In genomic region chr17:79177259-79177658, GRCm38 (mm10) we compare ENCODE assay signal across 14 mouse cellular contexts.
"Had no signal": no experiment of that assay in that cellular context is flagged by ENCODE, and none has a peak within 500 bp of the region (broad histone marks: within the 10 kb centered on the region; RNA-seq: fewer than 3 reads in every experiment).

No protein-coding gene starts in this region.

- H3K27me3 ChIP-seq: kidney, embryonic 15.5 days; limb, embryonic 12.5 days; liver, embryonic 13.5 days; lung, embryonic 15.5 days; midbrain, embryonic 15.5 days; neural tube, embryonic 12.5 days had no signal

- DNase-seq: kidney, postnatal 14 days; layer of hippocampus, adult 9-11 months; layer of hippocampus, postnatal 36 days; liver; liver, embryonic 13.5 days; liver, postnatal 0 days; right cerebral cortex, postnatal 4 days; spleen, adult 18-20 months; thymus, postnatal 14 days had no signal

- H3K4me2 ChIP-seq: kidney, embryonic 15.5 days; limb, embryonic 12.5 days; liver, embryonic 13.5 days; lung, embryonic 15.5 days; midbrain, embryonic 15.5 days; neural tube, embryonic 12.5 days had no signal

- H3K4me3 ChIP-seq: kidney, embryonic 15.5 days; limb, embryonic 12.5 days; liver, embryonic 13.5 days; lung, embryonic 15.5 days; midbrain, embryonic 15.5 days; neural tube, embryonic 12.5 days had no signal

- H3K36me3 ChIP-seq: kidney, embryonic 15.5 days; limb, embryonic 12.5 days; liver, embryonic 13.5 days; lung, embryonic 15.5 days; midbrain, embryonic 15.5 days; neural tube, embryonic 12.5 days had no signal

- H3K4me1 ChIP-seq: liver, embryonic 13.5 days; midbrain, embryonic 15.5 days; neural tube, embryonic 12.5 days had no signal

- H3K9me3 ChIP-seq: kidney, embryonic 15.5 days; limb, embryonic 12.5 days; liver, embryonic 13.5 days; lung, embryonic 15.5 days; midbrain, embryonic 15.5 days; neural tube, embryonic 12.5 days had no signal

- H3K27ac ChIP-seq: kidney, embryonic 15.5 days; limb, embryonic 12.5 days; liver, embryonic 13.5 days; lung, embryonic 15.5 days; midbrain, embryonic 15.5 days; neural tube, embryonic 12.5 days had no signal

- H3K9ac ChIP-seq: kidney, embryonic 15.5 days; limb, embryonic 12.5 days; liver, embryonic 13.5 days; liver, postnatal 0 days; lung, embryonic 15.5 days; midbrain, embryonic 15.5 days; neural tube, embryonic 12.5 days had no signal

- ATAC-seq: liver, postnatal 0 days; midbrain, embryonic 15.5 days had no signal
